Mouse (Mus musculus): ENCODE measurements around the gene Cd28.

The Cd28 gene

GRCm38 (mm10) chr1:60750201-60750765 is 33.7 kb downstream of the Cd28 start:
- DNase-seq (ENCODE audit: low read depth): no peak

- no peak for DNase-seq (ENCODE audit: low read depth)
Observed at GRCm38 (mm10) chr1:60751011-60751410, 34.4 kb downstream of the Cd28 start.

- DNase-seq (ENCODE audit: low read depth): no peak
Observed at GRCm38 (mm10) chr1:60752986-60753385, 36.4 kb downstream of the Cd28 start.

GRCm38 (mm10) chr1:60753981-60754380 is 37.4 kb downstream of the Cd28 start:
- DNase-seq (ENCODE audit: low read depth): no peak

GRCm38 (mm10) chr1:60755391-60756243 is 39.0 kb downstream of the Cd28 start:
- peak; percentile 80 for DNase-seq (ENCODE audit: low read depth)

GRCm38 (mm10) chr1:60757631-60758030 is 41.0 kb downstream of the Cd28 start:
- no peak for DNase-seq (ENCODE audit: low read depth)

- no peak for DNase-seq (ENCODE audit: low read depth)
Observed at GRCm38 (mm10) chr1:60758226-60758625, 41.6 kb downstream of the Cd28 start.

GRCm38 (mm10) chr1:60759563-60760335 is 43.1 kb downstream of the Cd28 start:
- DNase-seq (ENCODE audit: low read depth): no peak

GRCm38 (mm10) chr1:60760475-60760874 is 43.9 kb downstream of the Cd28 start:
- DNase-seq (ENCODE audit: low read depth): no peak

- no peak for DNase-seq (ENCODE audit: low read depth)
Observed at GRCm38 (mm10) chr1:60761528-60762171, 45.0 kb downstream of the Cd28 start.

GRCm38 (mm10) chr1:60762451-60762850 is 45.9 kb downstream of the Cd28 start:
- DNase-seq (ENCODE audit: low read depth): no peak

- no peak for DNase-seq (ENCODE audit: low read depth)
Observed at GRCm38 (mm10) chr1:60762916-60763315, 46.3 kb downstream of the Cd28 start.

- no peak for DNase-seq (ENCODE audit: low read depth)
Observed at GRCm38 (mm10) chr1:60771771-60772170, 55.2 kb downstream of the Cd28 start.

GRCm38 (mm10) chr1:60773231-60773630 is 56.6 kb downstream of the Cd28 start:
- DNase-seq (ENCODE audit: low read depth): no peak

- no peak for DNase-seq (ENCODE audit: low read depth)
Observed at GRCm38 (mm10) chr1:60776166-60776565, 59.6 kb downstream of the Cd28 start.

GRCm38 (mm10) chr1:60776906-60777305 is 60.3 kb downstream of the Cd28 start:
- DNase-seq (ENCODE audit: low read depth): no peak

GRCm38 (mm10) chr1:60778465-60779115 is 62.0 kb downstream of the Cd28 start:
- no peak for DNase-seq (ENCODE audit: low read depth)

- no peak for DNase-seq (ENCODE audit: low read depth)
Observed at GRCm38 (mm10) chr1:60779176-60779575, 62.6 kb downstream of the Cd28 start.

- no peak for DNase-seq (ENCODE audit: low read depth)
Observed at GRCm38 (mm10) chr1:60781666-60782065, 65.1 kb downstream of the Cd28 start.

- no peak for DNase-seq (ENCODE audit: low read depth)
Observed at GRCm38 (mm10) chr1:60793717-60794116, 77.1 kb downstream of the Cd28 start.

GRCm38 (mm10) chr1:60795677-60796205 is 79.1 kb downstream of the Cd28 start:
- no peak for DNase-seq (ENCODE audit: low read depth)
